Mouse (Mus musculus): ENCODE results near the gene Got2. TPM values are rescaled to one million over a fixed set of nuclear protein-coding genes. Genes with fewer than 3 reads are reported as not detected.
"Not testable (repeated sequence)": the region's sequence is repeated elsewhere in the genome, so short reads cannot be mapped to it uniquely, and the experiment has no call there.

Got2 gene
- total RNA-seq, 2 experiments from 2014 or later, result 222 to 232 TPM

- peak in 1 of 2 experiments; percentile 31 for DNase-seq (ENCODE audit: low spot score in 2 of 2)
- no peak for TF ChIP-seq CTCF (conservative IDR thresholded peaks at IDR 0.05)
- Histone ChIP-seq H3K4me3 (peak overlapping the region; percentile 98), H3K27ac (peak overlapping the region; percentile 96)
These were observed 1.4 kb downstream of the Got2 start for GRCm38 (mm10) chr8:95886647-95887577.

- H3K27ac ChIP-seq, result no peak overlapping the region
- TF ChIP-seq CTCF (conservative IDR thresholded peaks at IDR 0.05), result no peak
- no peak overlapping the region for H3K4me3 ChIP-seq
- DNase-seq (ENCODE audit: low spot score in 2 of 2), result no peak
These were observed 2.4 kb downstream of the Got2 start for GRCm38 (mm10) chr8:95885966-95886365.

- DNase-seq (ENCODE audit: low spot score in 2 of 2), result no peak
- Histone ChIP-seq H3K27ac (no peak overlapping the region), H3K4me3 (no peak overlapping the region)
- TF ChIP-seq CTCF (conservative IDR thresholded peaks at IDR 0.05), result no peak
These were observed 3.0 kb downstream of the Got2 start for GRCm38 (mm10) chr8:95885271-95885841.

GRCm38 (mm10) chr8:95884491-95884890, 3.9 kb downstream of the Got2 start:
- no peak overlapping the region for H3K27ac ChIP-seq
- TF ChIP-seq CTCF (conservative IDR thresholded peaks at IDR 0.05), result no peak
- no peak overlapping the region for H3K4me3 ChIP-seq
- DNase-seq (ENCODE audit: low spot score in 2 of 2), result no peak

- Histone ChIP-seq H3K4me3 (no peak overlapping the region), H3K27ac (0 out of 2 replicates have a peak overlapping the region, but pooled peaks have one; percentile 1)
- no peak for TF ChIP-seq CTCF (conservative IDR thresholded peaks at IDR 0.05)
- no peak for DNase-seq (ENCODE audit: low spot score in 2 of 2)
These were observed 6.2 kb downstream of the Got2 start for GRCm38 (mm10) chr8:95882191-95882590.

- no peak for TF ChIP-seq CTCF (conservative IDR thresholded peaks at IDR 0.05)
- 0 out of 2 replicates have a peak overlapping the region, but pooled peaks have one; percentile 1 for H3K27ac ChIP-seq
- no peak overlapping the region for H3K4me3 ChIP-seq
- no peak for DNase-seq (ENCODE audit: low spot score in 2 of 2)
These were observed 6.8 kb downstream of the Got2 start for GRCm38 (mm10) chr8:95881576-95881975.

- H3K4me3 ChIP-seq, result no peak overlapping the region
- TF ChIP-seq CTCF (conservative IDR thresholded peaks at IDR 0.05), result no peak
- no peak for DNase-seq (ENCODE audit: low spot score in 2 of 2)
- H3K27ac ChIP-seq, result no peak overlapping the region
These were observed 8.5 kb downstream of the Got2 start for GRCm38 (mm10) chr8:95879823-95880222.

GRCm38 (mm10) chr8:95878176-95878962, 10.0 kb downstream of the Got2 start:
- Histone ChIP-seq H3K27ac (no peak overlapping the region), H3K4me3 (peak overlapping the region; percentile 20; the same call in 1 of the 2 replicates)
- DNase-seq (ENCODE audit: low spot score in 2 of 2), result peak in 1 of 2 experiments; percentile 24
- no peak for TF ChIP-seq CTCF (conservative IDR thresholded peaks at IDR 0.05)

- DNase-seq (ENCODE audit: low spot score in 2 of 2), result no peak
These were observed 13.1 kb downstream of the Got2 start for GRCm38 (mm10) chr8:95875270-95875669.

GRCm38 (mm10) chr8:95871690-95872089, 16.7 kb downstream of the Got2 start:
- TF ChIP-seq CTCF (conservative IDR thresholded peaks at IDR 0.05), result no peak
- Histone ChIP-seq H3K4me3 (no peak overlapping the region), H3K27ac (no peak overlapping the region)
- no peak for DNase-seq (ENCODE audit: low spot score in 2 of 2)

More at GRCm38 (mm10) chr8:95875270-95875669, 13.1 kb downstream of the Got2 start:
- Histone ChIP-seq H3K4me3 (no peak overlapping the region), H3K27ac (no peak overlapping the region)
- TF ChIP-seq CTCF (conservative IDR thresholded peaks at IDR 0.05), result no peak

GRCm38 (mm10) chr8:95864851-95865250, 23.5 kb downstream of the Got2 start:
- not testable (repeated sequence) for H3K4me3 ChIP-seq

GRCm38 (mm10) chr8:95863761-95864440, 24.4 kb downstream of the Got2 start:
- peak overlapping the region; percentile 39; the same call in 1 of the 2 replicates for H3K27ac ChIP-seq
- H3K4me3 ChIP-seq; DNase-seq (ENCODE audit: low spot score in 2 of 2): not testable (repeated sequence)

More at GRCm38 (mm10) chr8:95864851-95865250, 23.5 kb downstream of the Got2 start:
- H3K27ac ChIP-seq; DNase-seq (ENCODE audit: low spot score in 2 of 2): not testable (repeated sequence)
